Mouse (Mus musculus) liver, postnatal 0 days (tissue): Measurements from ENCODE around the gene Cd209b. TPM values are rescaled to one million over a fixed set of nuclear protein-coding genes. Genes with fewer than 3 reads are reported as not detected.

Source experiments
- ATAC-seq: fragments of 200-750 bp; cut with Nextera tagmentation; 2 replicates; pipeline ENCODE4 v1.8.0; 2017; ENCODE audit warnings: mild to moderate bottlenecking, moderate library complexity
- DNase-seq: peaks from one replicate; pipeline ENCODE4 v3.0.0-alpha.2; 2016
- H3K27ac ChIP-seq: fragments of 300-500 bp; sonication (generic); 2 replicates; pipeline ENCODE4 v1.5.1; 2014; ENCODE audit warnings: antibody characterized with exemption, moderate library complexity, mild to moderate bottlenecking, low read depth
- H3K27me3 ChIP-seq: fragments of 300-500 bp; sonication (generic); 2 replicates; pipeline ENCODE4 v1.6.1; 2014; ENCODE audit warnings: low read length, control low read depth, mixed read lengths; ENCODE audit not compliant: insufficient read depth
- H3K36me3 ChIP-seq: fragments of 300-500 bp; sonication (generic); replicated peaks from 2 replicates; pipeline ENCODE4 v1.6.1; 2014; ENCODE audit warnings: mild to moderate bottlenecking, control low read depth, low read length, moderate library complexity, mixed read lengths; ENCODE audit not compliant: insufficient read depth
- H3K4me1 ChIP-seq: fragments of 300-500 bp; sonication (generic); 2 replicates; pipeline ENCODE4 v1.6.1; 2014; ENCODE audit warnings: antibody characterized with exemption, mild to moderate bottlenecking, control low read depth; ENCODE audit not compliant: insufficient read depth
- H3K4me2 ChIP-seq: fragments of 300-500 bp; sonication (generic); 2 replicates; pipeline ENCODE4 v1.6.1; 2014; ENCODE audit warnings: low read depth, mild to moderate bottlenecking, low read length, moderate library complexity, mixed read lengths
- H3K4me3 ChIP-seq: fragments of 300-500 bp; sonication (generic); 2 replicates; pipeline ENCODE4 v1.5.1; 2014; ENCODE audit warnings: low read depth, low read length
- H3K9ac ChIP-seq: fragments of 300-500 bp; sonication (generic); replicated peaks from 2 replicates; pipeline ENCODE4 v1.6.1; 2014; ENCODE audit warnings: mild to moderate bottlenecking, moderate library complexity
- H3K9me3 ChIP-seq: fragments of 300-500 bp; sonication (generic); 2 replicates; pipeline ENCODE4 v1.6.1; 2016; ENCODE audit warnings: mild to moderate bottlenecking, control low read depth, low read length, mixed read lengths
- CTCF ChIP-seq: sonication (generic); IDR thresholded peaks from 2 replicates; pipeline ENCODE4 v1.5.1; 2016; ENCODE audit warnings: antibody characterized with exemption, low read depth
- EP300 ChIP-seq: IDR thresholded peaks from 2 replicates; pipeline ENCODE4 v1.6.1; 2016; ENCODE audit warnings: antibody characterized with exemption, low read depth, mild to moderate bottlenecking
- WGBS: fragments of 180-500 bp; shearing (Covaris S2); extraction: QIAGEN DNeasy Blood & Tissue Kit; methylation state at CpG from one replicate; pipeline ENCODE4 v1.1.7; 2014; ENCODE audit not compliant: insufficient replicate concordance; 5-methylcytosine and 5-hydroxymethylcytosine counted together
- polyA plus RNA-seq: library from polyadenylated mRNA; unstranded; fragments of >200 nt; fragmentation: Nextera tagmentation; extraction: Ambion mirVana; gene quantifications from 2 replicates; pipeline ENCODE4 v1.2.1, GENCODE M21; 2015

Cd209b gene
- not detected in 2 replicates for polyA plus RNA-seq

- H3K4me1 ChIP-seq: no peaks in the 10 kb centered on the region
- H3K27me3 ChIP-seq: no peaks in the 10 kb centered on the region
- no peaks in the 10 kb centered on the region for H3K36me3 ChIP-seq
- H3K9me3 ChIP-seq: no peaks in the 10 kb centered on the region
- H3K9ac ChIP-seq: no peak within 1 kb of the TSS
- WGBS: 72% methylated on average over 3 of the region's 3 CpGs
- H3K4me2 ChIP-seq: no peak within 1 kb of the TSS
- TF ChIP-seq EP300: no peak
- no peak for TF ChIP-seq CTCF
- no peak for DNase-seq
- ATAC-seq: no peak
- H3K27ac ChIP-seq: no peak within 1 kb of the TSS
- H3K4me3 ChIP-seq: no peak within 1 kb of the TSS
These were observed at the start of gene Cd209b for GRCm38 (mm10) chr8:3926744-3927143. Cd209b (minus strand) TSS chr8:3926844.

DNA sequence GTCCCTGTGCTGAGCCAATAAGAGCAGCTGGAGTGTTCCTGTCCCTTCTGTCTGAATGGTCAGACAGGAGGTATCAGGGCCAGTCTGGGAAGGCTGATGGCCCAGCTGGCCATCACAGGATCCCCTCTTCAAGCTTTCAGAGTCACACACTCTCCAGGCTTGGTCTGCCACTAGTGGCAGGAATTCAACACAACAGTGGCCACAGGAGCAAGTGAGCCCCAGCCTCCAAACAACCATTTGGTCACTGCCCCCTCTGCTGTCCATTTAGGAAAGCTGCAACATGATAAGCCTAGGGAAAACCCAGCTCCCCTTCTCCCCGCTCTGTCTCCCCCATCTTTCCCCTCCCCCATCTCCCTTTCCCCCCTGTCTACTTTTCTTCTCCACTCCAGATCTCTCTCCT is 29.4 kb upstream of the Cd209b start:
- peak; percentile 14 for DNase-seq
- Histone ChIP-seq H3K27me3 (no peaks in the 10 kb centered on the region), H3K9ac (no peak overlapping the region), H3K4me3 (no peak overlapping the region), H3K9me3 (no peaks in the 10 kb centered on the region), H3K4me2 (no peak overlapping the region), H3K27ac (no peak overlapping the region), H3K36me3 (no peaks in the 10 kb centered on the region), H3K4me1 (no peaks in the 10 kb centered on the region)
- TF ChIP-seq CTCF (peak; percentile 62), EP300 (no peak)
- WGBS: 69% methylated on average over 1 of the region's 1 CpGs
- ATAC-seq: no peak

DNA sequence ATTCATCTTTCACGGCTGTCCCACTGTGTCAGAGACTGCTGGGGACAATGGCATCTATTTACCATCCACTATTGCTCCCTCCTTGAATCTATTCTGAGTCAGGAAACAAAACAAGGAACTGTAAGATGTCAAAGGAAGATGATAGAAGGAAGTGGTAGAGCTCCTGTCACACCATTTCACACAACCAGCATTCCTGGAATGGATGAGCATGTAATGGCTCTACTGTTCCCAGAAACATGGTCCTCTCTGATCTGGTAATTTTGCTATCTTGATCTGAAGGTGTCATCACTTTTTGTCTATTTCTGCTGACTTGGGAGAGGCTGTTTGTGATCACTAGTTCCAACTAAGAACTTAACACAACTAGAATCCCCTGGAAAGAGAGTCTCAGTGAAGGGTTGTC is 28.0 kb upstream of the Cd209b start, which contains the start of gene Cd209c:
Cd209c (minus strand) TSS at position 101 of the 400 bp plus-strand sequence.
- Histone ChIP-seq H3K9me3 (no peaks in the 10 kb centered on the region), H3K9ac (no peak within 1 kb of the TSS), H3K27me3 (no peaks in the 10 kb centered on the region), H3K27ac (no peak within 1 kb of the TSS), H3K4me3 (no peak within 1 kb of the TSS), H3K4me1 (no peaks in the 10 kb centered on the region), H3K36me3 (no peaks in the 10 kb centered on the region), H3K4me2 (no peak within 1 kb of the TSS)
- 70% methylated on average over 1 of the region's 1 CpGs for WGBS
- no peak for ATAC-seq
- TF ChIP-seq CTCF: no peak
- no peak for TF ChIP-seq EP300
- no peak for DNase-seq

- no peak for ATAC-seq
- no peak overlapping the region for H3K4me3 ChIP-seq
- H3K4me2 ChIP-seq: no peak overlapping the region
- WGBS: 75% methylated on average over 3 of the region's 3 CpGs
- H3K36me3 ChIP-seq: no peaks in the 10 kb centered on the region
- TF ChIP-seq EP300: no peak
- no peak for TF ChIP-seq CTCF
- H3K27ac ChIP-seq: no peak overlapping the region
- no peak overlapping the region for H3K9ac ChIP-seq
- H3K4me1 ChIP-seq: no peaks in the 10 kb centered on the region
- no peaks in the 10 kb centered on the region for H3K27me3 ChIP-seq
- DNase-seq: no peak
- H3K9me3 ChIP-seq: no peaks in the 10 kb centered on the region
These were observed 13.4 kb upstream of the Cd209b start for GRCm38 (mm10) chr8:3940023-3940422.

DNA sequence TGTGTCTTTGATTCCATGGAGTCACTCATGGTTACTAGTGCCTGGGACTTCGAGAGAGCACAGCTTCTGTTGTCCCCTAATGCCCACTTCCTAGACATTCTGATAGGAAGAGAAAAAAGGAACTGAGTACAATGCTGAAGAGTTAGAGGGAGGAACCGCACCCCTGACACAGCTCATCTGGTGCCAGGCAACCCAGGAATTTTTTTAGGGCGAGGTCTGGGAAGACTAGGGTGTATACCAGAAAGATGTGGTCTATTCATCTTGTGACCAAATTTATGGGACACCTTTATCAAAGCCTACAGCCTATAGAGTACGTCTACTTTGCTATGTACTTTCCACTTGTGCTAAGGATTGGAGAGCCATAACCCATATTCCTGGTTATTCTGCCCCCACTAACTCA is 48.2 kb downstream of the Cd209b start, which contains the start of gene Cd209d:
Cd209d (minus strand) TSS at position 101 of the 400 bp plus-strand sequence.
- Histone ChIP-seq H3K4me1 (no peaks in the 10 kb centered on the region), H3K36me3 (no peaks in the 10 kb centered on the region), H3K9ac (no peak within 1 kb of the TSS), H3K9me3 (no peaks in the 10 kb centered on the region), H3K4me2 (no peak within 1 kb of the TSS), H3K4me3 (no peak within 1 kb of the TSS), H3K27me3 (no peaks in the 10 kb centered on the region), H3K27ac (no peak within 1 kb of the TSS)
- no peak for ATAC-seq
- no peak for DNase-seq
- WGBS: 60% methylated on average over 4 of the region's 4 CpGs
- TF ChIP-seq EP300 (no peak), CTCF (no peak)

DNA sequence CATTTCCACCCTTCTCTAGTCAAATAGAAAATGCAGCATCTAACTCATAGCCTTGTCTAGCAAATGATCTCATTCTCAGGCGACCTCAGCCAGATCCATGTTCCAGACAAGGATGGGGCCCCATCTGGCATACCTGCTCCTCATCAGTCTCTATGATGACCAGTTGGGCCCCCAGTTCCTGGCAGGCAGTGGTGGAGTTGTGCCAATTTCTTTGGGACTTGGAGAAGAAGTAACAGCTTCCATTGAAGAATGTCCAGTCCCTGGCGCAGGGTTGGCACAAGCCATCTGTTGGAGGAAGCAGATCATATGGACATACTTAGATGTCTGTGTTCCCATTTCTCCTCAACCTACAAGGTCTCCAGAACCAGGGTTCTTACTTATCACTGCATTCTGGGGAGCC is 50.5 kb downstream of the Cd209b start:
- no peak overlapping the region for H3K9ac ChIP-seq
- WGBS: 72% methylated on average over 2 of the region's 2 CpGs
- no peak for TF ChIP-seq EP300
- no peak for TF ChIP-seq CTCF
- H3K4me2 ChIP-seq: no peak overlapping the region
- no peaks in the 10 kb centered on the region for H3K27me3 ChIP-seq
- no peak overlapping the region for H3K4me3 ChIP-seq
- no peak overlapping the region for H3K27ac ChIP-seq
- no peaks in the 10 kb centered on the region for H3K4me1 ChIP-seq
- H3K9me3 ChIP-seq: no peaks in the 10 kb centered on the region
- DNase-seq (no peak), ATAC-seq (no peak)
- H3K36me3 ChIP-seq: no peaks in the 10 kb centered on the region

Other genes with a start within 250 kb of the Cd209b start
- 0.05 and 0.06 TPM in 2 replicates for gene Fcer2a, start 232.7 kb downstream of the Cd209b start, polyA plus RNA-seq
- 29.3 and 30.2 TPM in 2 replicates for gene Clec4g, start 206.2 kb downstream of the Cd209b start, polyA plus RNA-seq
- 0.14 and 0.19 TPM in 2 replicates for gene Cd209a, start 177.9 kb downstream of the Cd209b start, polyA plus RNA-seq
- 0.09 TPM in 1 of 2 replicates, not detected in the other for gene Cd209e, start 72.5 kb downstream of the Cd209b start, polyA plus RNA-seq
- gene Cd209d, start 48.3 kb downstream of the Cd209b start, polyA plus RNA-seq: not detected in 2 replicates
- gene Cd209c, start 27.9 kb upstream of the Cd209b start, polyA plus RNA-seq: 0.08 TPM in 1 of 2 replicates, not detected in the other
- 1.1 and 1.8 TPM in 2 replicates for gene Cd209f, start 179.0 kb upstream of the Cd209b start, polyA plus RNA-seq
- 0.13 TPM in 1 of 2 replicates, not detected in the other for gene Cd209g, start 207.3 kb upstream of the Cd209b start, polyA plus RNA-seq
- gene Evi5l, start 239.7 kb upstream of the Cd209b start, polyA plus RNA-seq: 2.8 and 3.8 TPM in 2 replicates